Mouse (Mus musculus) cerebral cortex, adult 2 months (tissue): ENCODE data around the gene Ephx1.

Experiments
- WGBS: fragments of 180-500 bp; shearing (Covaris S2); methylation state at CpG from one replicate; pipeline ENCODE4 v1.1.7; 2018; 5-methylcytosine and 5-hydroxymethylcytosine counted together

Gene Ephx1

DNA sequence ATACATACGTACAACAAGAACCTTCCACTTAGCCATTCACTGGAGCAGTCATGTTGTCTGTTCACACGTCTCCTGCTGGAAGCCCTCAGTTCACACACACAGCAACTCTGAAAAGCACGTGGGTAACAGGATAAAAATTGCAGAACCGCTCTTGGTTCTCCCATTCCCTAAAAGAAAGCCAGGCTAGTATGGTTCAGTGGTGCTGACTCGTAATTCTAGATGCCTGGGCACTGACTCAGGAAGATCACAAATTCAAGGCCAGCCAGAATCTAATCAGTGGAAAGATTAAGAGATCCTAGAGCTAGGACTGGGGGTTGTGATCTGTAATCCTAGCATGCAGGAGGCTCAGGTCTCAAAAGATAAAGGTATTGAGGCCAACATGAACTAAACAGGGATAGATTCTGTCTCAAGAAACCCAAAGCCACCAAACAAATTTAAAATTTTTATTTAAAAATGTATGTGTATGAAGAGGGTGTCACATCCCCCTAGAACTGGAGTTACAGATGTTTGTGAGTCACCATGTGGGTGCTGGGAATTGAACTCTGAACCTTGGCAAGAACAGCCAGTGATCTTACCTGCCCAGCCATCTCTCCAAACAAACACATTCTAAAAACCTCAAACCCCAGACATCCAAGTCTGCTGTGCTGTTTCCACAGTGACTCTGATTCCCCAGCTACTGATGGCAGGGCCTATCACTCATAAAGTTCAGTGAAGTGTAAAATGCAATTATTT, at the start of gene Ephx1:
TSS of gene Ephx1 (minus strand) at position 149 of the 732 bp plus-strand sequence.
- 58% methylated on average over 5 of the region's 5 CpGs for WGBS

DNA sequence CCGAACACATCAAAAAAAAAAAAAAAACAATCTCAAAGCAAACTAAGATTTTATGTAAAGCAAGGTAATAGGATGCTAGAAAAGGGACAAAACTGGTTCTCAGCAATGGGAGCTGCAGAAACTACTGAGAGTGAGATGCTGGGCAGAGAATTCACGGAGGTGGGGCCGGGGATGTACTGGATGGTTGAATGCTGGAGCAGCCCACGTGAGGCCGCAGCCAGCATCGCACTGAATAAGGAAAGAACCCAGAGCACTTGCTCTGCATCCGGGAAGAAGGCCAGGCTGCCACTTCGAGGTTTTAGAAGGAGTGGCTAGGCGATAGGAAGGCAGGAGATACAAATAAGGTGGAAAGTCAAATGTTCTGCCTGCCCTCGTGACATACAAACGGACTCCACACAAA, 49.0 kb upstream of the Ephx1 start:
- WGBS, result 48% methylated on average over 11 of the region's 11 CpGs

DNA sequence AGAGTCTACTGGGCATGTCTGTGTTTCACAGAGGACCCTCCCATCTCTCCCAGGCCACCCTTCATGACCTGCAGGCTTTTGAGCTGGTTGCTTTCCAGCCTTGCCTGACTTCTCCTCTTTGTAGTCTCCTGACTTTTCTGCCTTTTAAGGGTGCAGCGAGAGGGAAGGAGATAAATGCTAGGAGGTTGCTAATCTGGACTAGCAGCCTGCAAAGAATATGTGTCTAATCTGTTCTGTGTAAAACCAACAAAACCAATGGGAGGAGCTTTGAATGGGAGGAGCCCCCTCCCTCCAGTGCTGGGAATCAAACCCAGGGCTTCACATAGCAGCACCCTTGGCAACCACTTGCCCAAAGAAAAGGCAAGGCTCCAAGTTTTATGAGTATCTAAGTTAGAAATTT, 47.6 kb upstream of the Ephx1 start:
- WGBS, result 63% methylated on average over 1 of the region's 1 CpGs

DNA sequence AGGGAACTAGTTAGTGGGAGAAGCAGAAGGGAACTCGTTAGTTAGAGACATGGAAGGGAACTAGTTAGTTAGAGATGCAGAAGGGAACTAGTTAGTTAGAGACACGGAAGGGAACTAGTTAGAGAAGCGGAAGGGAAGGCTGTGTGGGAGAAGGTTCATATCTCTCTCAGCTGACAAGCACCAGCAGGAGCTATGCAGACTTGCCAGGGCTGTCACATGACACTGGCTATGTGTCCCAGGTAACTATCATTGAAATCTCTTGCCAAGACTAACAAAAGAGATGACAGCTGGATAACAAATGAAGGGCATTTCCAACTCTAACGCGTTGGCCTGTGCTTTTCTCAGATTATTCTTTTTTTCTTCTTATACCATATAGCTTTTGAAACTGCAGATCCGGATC, 43.9 kb upstream of the Ephx1 start:
- 86% methylated on average over 6 of the region's 6 CpGs for WGBS

DNA sequence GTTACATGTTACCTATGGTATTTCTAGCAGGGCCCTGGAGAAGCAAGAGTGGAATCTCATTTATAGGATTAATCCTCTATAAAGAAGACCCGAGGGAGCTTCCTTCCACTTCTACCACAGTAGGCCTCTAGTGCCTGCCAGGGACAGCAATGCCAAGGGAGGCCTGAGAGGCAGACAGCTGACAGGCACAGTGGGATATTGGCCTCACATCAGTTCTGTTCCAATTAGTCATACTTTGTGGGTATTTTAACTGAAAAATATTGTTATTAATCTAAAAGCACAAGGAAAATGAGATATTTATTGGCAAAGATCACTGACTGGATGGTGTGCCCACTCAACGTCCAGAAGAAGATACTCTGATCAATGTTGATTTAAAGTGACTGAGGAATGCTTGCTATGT, 43.3 kb upstream of the Ephx1 start:
- WGBS, result 73% methylated on average over 2 of the region's 2 CpGs

DNA sequence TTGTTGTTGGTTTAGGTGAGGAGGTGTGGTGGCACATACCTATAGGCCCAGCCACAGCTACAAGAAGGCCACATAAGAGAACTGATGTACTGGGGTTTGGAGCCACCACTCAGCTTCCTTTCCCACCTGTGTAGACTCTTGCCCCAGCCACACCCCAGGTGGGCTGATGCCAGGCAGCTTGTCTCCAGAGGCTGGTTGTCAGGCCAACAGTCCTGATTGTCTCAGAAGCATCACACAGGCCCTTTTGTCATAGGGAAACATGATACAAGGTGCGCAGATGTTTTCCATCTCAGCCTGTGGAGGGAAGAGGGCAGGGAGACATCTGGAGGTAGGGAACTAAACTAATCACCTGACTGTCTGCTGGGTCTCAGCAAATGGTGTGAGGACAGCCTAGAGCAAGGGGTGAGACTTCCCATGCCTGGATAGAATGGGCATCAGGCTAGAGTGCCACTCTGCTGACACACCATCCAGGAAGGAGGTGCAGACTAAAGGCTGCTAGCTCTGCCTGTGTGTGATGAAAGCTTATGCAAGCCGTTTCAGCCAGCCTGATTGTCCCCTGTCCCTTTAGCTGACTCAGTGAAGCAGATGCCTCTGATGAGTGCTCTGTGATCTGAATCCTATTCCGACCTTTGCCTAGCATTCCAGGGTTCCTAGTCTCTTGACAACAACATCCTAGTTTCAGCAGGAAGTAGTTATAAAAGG, 41.2 kb upstream of the Ephx1 start:
- 73% methylated on average over 3 of the region's 3 CpGs for WGBS

DNA sequence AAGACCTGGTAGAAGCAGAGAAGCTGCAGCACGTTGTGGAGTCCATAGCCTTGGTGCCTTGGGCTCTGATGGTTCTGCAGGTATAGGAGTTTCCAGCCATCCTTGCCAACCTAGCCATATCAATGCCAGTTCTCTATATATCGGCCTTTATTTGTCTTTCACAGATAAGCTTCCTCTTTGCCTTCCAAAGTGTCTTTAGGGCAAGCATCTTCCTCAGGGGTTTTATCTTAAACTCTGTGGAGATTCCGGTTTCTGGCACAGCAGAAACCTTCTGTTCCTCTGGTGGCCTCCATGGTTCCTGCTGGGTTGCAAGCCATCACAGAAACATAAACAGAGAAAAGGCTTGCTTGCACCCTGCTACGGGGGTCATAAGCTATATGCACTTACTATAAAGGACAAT, 32.2 kb upstream of the Ephx1 start:
- 86% methylated on average over 4 of the region's 4 CpGs for WGBS

DNA sequence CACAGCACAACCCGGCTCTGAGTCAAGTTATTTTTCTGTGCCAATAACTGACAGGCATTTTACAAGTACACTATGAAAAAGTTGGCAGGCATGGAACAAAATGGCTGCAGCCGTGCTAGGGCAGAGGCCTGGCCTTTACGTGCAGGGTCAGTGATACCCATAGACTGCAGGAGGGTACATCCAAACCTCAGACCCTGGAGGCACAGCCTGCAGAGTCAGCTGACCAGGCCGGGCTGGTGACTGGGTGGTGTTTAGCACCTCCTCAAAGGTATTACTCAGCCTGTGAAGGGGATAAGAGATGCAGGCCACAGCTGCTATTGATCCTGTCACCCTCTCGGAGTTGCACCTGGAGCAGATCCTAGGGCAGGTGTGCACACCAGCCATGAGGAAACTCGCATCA, 30.2 kb upstream of the Ephx1 start, which contains the start of gene 9130409I23Rik:
TSS of gene 9130409I23Rik (plus strand) at position 301 of the 400 bp plus-strand sequence.
- 76% methylated on average over 6 of the region's 6 CpGs for WGBS

DNA sequence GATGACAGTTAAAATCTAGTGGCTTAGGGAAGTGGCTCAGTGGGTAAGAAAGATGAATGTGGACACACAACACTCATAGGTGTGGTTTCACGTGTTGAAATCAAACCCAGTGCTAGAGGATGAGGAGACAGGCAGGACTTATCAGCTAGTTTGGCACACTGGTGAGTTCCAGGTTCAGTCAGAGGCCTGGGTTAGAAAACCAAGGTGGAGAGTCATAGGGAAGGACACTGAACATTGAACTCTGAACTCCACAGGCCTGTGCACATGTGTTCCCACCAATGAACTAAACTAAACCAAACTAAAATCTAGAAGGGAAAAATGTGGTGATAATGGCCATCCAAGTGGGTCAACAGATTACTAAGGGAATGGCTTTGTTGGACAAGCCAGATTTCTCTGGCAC, 26.8 kb upstream of the Ephx1 start:
- 72% methylated on average over 1 of the region's 1 CpGs for WGBS

DNA sequence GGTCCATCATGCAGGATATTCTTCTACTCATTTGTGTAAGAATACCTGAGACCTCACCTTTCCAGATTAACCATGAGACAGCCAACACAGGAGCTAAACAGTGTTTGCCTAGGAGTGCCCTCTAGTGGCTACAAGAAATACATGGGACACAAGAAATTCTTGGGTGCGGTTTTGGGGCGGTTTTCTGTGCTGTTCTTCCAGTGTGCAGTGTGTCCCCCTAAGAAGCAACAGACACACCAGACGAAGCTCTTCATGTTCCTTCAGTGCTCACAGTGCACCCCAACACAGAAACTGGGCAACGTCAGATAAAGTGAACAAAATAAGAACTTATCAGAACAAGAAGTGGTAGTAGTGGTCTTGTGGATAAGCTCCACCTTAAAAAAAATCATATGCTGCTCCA, 18.9 kb upstream of the Ephx1 start:
- WGBS, result 9% methylated on average over 4 of the region's 4 CpGs

DNA sequence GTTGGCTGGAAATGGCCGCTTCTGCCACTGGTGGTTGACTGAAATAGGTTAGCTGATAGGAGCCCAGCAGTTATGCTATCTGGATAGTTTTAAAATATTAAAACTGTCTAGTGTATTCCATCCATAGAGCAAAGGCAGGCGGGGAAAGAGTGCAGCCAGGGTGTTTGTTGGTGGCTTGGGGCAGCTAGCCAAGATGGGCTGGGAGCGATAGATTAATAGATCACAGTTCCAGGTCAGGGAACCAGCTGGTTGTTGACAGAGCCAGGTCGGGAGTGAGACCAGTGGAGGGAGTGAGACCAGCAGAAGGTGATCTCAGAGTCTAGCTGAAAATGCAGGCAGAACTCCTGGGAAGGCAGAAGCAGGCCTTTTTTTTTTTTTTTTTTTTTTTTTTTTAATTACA, 16.9 kb upstream of the Ephx1 start:
- WGBS, result 71% methylated on average over 4 of the region's 4 CpGs

DNA sequence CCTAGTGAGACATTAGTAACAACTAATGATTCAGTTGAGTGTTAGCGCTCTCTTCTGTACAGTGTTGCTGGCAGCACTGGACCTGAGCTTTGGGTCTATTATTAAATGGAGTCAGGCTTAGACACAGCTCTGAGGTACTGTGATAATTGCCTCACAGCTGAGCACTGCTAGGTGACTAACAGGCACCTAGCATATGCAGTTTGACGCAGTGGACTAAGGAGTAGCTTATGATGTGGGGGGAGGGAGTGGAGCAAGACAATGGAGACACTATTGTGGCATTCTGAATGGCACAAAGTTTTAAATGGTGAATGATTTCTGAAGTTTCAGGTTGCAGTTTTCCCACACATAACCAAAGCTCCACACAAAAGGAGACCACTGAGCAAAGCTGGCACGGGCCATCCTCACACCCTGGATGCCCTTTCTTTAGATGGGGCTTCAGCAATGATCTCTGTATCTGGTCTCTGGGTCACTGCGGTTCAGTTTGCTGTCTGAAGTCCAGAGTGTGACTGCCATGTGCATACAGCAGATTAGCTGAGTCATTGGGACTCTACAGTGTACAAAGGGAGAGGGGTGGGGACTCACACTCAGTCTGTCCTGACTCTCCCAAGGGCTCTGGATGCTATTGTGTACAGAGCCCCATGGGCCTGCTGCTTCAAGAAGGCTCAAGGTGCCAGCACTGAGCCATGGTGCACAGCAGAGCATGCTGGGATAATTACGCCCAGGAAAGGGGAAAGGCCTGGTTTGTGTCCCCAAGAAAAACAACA, 14.5 kb upstream of the Ephx1 start:
- 84% methylated on average over 5 of the region's 5 CpGs for WGBS

DNA sequence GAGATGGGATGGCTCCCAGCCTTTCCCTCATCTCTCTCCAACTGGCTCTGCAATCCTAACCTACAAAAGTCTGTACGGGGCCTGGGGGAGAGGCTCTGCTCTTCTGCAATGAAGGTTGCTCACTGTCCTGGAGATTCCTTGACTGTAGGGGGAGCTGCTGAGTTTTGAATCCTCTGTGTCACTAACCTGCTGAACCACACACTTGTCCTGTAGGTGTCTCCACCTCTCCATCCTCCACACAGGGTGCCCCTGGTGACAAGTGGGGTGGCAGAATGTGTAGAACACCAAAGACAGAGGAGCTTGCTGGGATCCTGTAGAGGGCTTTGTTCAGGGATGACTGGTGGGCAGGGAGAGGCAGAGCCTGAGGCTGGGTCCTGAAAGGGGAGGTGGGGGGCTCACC, 1.6 kb upstream of the Ephx1 start:
- WGBS, result 22% methylated on average over 1 of the region's 1 CpGs

DNA sequence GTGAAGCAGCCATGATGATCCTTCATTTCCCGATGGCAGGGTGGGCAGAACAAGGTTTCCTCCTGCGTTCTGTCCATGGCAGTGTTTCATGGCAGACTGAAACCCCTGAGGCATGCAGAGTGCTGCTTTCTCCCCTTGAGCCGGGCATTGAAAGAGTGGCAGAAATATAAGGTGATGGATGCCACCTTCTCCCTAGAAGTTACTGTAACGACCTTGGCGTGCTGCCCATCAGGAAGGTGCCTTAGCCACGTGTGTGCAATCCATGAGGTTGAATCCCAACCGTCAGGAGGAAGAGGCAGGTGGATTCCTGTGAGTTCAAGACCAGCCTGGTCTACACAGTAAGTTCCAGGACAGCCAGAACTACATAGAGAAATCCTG, 773 bp upstream of the Ephx1 start:
- WGBS, result 71% methylated on average over 7 of the region's 7 CpGs

DNA sequence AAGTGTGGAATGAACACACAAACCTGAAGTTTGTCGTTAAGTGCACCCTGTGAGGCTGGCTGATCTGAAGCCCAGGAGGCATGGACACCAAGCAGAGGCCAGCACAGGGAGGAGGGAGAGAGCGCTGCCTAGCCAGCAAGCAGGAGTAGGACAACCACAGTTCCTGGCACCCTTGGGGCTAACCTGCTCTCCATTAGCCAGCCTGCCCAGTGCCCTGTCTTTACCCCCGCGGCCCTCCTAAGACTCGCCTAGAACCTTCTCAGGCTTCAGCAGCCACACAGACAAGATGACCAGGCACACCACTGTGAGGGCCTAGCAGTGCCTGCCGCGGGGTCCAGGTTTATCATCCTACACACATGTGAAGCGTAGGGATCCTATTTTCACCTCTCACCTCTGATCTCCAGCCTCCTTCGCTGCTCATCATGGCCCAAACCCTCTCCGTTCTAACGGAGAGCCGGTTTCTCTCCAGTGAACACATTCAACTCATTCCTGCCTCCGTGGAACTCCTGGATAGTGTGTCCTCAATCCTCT, 2.7 kb downstream of the Ephx1 start:
- WGBS, result 84% methylated on average over 13 of the region's 13 CpGs

DNA sequence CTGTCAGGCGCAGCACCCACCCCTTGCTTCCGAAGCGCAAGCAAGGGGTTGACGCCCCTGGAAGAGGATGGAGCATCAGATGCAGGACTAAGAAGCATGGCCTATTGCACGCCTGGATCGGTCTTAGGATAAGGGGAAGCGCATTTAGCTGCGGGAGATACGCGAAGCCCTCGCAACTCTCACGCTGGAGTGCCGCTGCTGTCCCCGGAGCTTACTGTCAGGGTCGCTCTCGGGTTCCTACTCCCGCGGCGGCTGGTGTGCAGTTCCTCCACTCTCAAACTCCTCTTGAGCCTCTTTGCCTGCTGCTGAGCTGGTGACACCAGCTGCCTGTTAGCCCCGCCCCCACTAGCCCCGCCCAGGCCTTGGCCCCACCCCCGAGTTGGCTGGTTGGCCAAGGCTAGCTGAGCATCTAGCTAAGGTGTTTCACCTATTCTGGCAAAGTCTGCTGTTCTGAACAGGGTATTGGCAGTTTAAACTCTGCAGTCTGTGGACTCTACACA, 3.4 kb downstream of the Ephx1 start:
- under 1% methylated on average over 22 of the region's 22 CpGs for WGBS

DNA sequence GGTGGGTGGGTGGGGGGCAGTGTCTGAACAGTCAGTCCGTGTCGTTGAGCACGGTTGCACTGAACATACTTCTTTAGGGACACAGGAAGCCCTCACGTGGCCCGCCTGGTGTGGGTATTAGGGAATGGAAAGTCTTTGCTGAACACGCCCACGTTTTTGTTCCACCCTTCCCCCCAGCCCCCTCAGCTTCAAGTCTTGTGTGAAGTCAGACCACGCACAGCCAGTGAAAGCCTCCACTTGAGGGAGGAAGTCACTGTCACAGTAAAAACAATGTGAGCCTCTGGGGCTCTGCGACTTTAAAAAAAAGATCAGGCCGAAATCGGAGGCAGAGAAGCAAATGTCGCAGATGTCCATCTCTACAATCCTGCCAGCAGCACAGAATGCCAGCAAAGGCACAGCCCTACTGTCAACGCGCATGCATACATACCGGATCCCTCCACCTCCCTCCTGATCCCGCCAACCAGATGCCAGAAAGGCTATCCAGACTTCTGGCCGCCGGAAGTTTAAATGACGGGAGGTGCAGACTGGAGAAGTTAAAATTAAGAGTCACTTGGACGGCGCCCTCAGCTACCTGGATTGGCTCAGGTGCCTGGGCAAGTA, 4.1 kb downstream of the Ephx1 start:
- 2% methylated on average over 21 of the region's 21 CpGs for WGBS

DNA sequence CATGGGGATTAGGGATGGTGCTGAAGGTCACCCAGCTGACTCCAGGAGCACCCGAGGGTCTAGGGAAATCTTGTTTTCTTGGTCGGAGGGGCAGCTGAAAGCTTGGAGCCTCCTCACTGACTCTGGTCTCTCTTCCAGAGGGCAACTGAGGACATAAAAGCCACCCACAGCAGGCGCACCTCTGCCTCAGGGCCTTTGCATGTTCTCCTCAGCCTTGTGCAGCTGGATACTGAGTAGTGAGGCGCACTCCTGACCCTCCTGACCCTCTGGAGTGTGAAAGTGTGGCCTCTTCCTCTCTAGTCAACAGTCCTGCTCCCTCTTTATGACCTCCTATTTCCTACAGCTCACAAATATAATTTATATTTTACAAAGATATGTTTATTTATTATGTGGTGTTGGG, 4.7 kb downstream of the Ephx1 start:
- 81% methylated on average over 4 of the region's 4 CpGs for WGBS

DNA sequence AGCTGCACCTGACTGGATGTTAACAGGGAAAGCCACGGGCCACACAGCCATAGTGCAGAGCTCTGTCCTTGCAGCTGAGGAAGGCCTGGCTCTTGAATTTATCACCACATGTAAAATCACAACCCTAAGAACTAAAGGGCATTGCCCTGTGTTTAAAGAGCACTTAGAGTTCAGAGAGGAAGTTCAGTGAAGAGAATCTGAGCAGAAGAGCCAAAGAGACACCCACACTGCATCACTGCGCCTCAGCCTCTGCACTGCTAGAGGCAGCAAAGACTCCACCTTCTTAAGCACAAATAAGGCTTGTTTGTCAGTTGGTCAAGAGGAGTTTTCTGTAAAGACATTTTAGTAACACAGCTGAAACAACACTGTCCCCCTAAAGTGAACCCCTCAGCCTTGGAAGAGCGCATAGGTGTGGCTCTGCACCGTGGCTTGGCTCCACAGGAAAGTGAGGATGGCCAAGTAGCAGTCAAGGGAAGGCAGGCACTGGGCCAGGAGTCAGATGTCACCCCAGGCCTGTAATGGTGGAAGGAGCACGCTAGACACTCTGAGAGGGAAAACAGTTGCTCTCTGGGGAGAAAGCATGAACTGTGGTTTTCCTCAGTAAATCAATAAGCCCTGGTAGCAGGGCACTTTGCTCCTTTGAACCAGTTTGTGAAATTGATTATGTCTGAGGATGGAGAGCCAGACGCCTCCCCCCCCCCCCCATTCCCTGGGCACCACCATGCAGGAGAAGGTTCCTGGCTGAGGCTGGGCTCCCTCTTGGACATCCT, 5.8 kb downstream of the Ephx1 start:
- 71% methylated on average over 6 of the region's 6 CpGs for WGBS

DNA sequence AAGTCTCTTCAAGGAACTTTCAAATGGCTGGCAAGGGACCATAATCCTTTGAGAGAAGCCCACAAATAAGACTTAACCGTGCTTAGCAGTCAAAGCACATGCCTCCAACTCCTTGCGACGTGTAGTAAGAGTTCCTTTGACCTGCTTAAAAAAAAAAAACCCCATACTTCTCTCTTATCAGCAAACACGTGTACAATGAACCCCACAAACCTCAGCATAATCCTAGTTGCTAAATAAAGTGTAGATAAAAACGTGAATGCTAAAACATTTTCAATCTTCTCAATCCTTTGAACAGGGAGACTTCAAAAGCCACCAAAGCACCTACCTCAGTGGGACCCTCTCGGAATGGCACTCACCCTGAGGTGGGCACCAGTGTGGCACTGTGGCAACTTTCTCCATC, 7.3 kb downstream of the Ephx1 start:
- WGBS, result 86% methylated on average over 6 of the region's 6 CpGs

DNA sequence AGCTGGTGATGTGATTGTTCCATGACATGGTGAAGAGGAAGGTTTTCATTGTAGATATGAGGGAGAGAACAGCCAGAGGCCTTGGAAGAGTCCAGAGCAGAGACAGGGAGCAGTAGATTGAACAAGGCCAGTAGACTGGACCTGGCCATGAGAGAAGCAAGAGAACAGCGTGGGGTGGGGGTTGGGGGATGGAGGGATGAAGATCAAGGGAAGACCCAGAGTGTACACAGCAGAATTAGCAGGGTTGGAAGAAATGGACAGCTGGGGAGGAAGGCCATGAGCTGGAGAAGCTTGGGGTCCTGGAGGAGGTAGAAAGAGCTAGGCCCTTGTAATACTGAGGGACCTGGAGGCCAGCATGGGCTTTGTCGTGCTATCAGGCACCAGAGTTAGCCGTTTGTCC, 8.3 kb downstream of the Ephx1 start:
- 93% methylated on average over 3 of the region's 3 CpGs for WGBS
